Comparison of ENCODE assay signal across 9 mouse cellular contexts in genomic region chr10:43577299-43577996, GRCm38 (mm10). TPM values are rescaled to one million over a fixed set of nuclear protein-coding genes. Genes with fewer than 3 reads are reported as not detected.
DNase-seq lines count a peak whose midpoint lies in the region; ATAC-seq and TF ChIP-seq lines count a peak whose summit lies in the region.
"Had no signal": no experiment of that assay in that cellular context is flagged by ENCODE, and none has a peak within 500 bp of the region (broad histone marks: within the 10 kb centered on the region; RNA-seq: fewer than 3 reads in every experiment).

No protein-coding gene starts in this region.

- H3K9ac ChIP-seq in heart, embryonic 13.5 days = peak overlapping the region; percentile 88
- H3K9ac ChIP-seq in embryonic facial prominence, embryonic 12.5 days = no peak overlapping the region; the same call in 1 of the 2 replicates
- H3K9ac ChIP-seq in intestine, postnatal 0 days (ENCODE audit: low read depth, low read length) = no peak overlapping the region
- H3K9ac ChIP-seq in lung, embryonic 14.5 days = peak overlapping the region; percentile 90

- TF ChIP-seq CTCF in intestine, postnatal 0 days (IDR thresholded peaks at IDR 0.05; ENCODE audit: low read depth) = peak; percentile 48
- TF ChIP-seq CTCF in lung, embryonic 14.5 days (IDR thresholded peaks at IDR 0.05; ENCODE audit: low read depth) = peak; percentile 36

- no peak overlapping the region for H3K27ac ChIP-seq in heart, embryonic 13.5 days (replicated peaks)
- H3K27ac ChIP-seq in embryonic facial prominence, embryonic 12.5 days = peak overlapping the region; percentile 98
- H3K27ac ChIP-seq in intestine, postnatal 0 days (ENCODE audit: low read depth, low read length) = no peak overlapping the region
- H3K27ac ChIP-seq in lung, embryonic 14.5 days (ENCODE audit: low read depth) = peak overlapping the region; percentile 6; the same call in 1 of the 2 replicates

- DNase-seq in heart, postnatal 4 days = no peak
- DNase-seq in lung, embryonic 14.5 days = peak; percentile 74
- DNase-seq in retina, embryonic 14.5 days (ENCODE audit: low spot score) = peak; percentile 57
- DNase-seq in cerebellum, adult 9-11 months = no peak
- DNase-seq in layer of hippocampus, adult 9-10 months (ENCODE audit: low spot score) = no peak

- peaks cover 7% of the 10 kb centered on the region for H3K4me1 ChIP-seq in heart, embryonic 13.5 days
- H3K4me1 ChIP-seq in embryonic facial prominence, embryonic 12.5 days = peaks cover 18% of the 10 kb centered on the region
- H3K4me1 ChIP-seq in intestine, postnatal 0 days (replicated peaks; ENCODE audit: control insufficient read depth, insufficient read depth, low read length) = 0 out of 2 replicates have a peak, but pooled peaks cover 5% of the 10 kb centered on the region
- H3K4me1 ChIP-seq in lung, embryonic 14.5 days (ENCODE audit: insufficient read depth) = no peaks in the 10 kb centered on the region

- H3K36me3 ChIP-seq in heart, embryonic 13.5 days = peaks cover 1% of the 10 kb centered on the region
- peaks cover 7% of the 10 kb centered on the region for H3K36me3 ChIP-seq in embryonic facial prominence, embryonic 12.5 days
- no peaks in the 10 kb centered on the region for H3K36me3 ChIP-seq in intestine, postnatal 0 days (ENCODE audit: control insufficient read depth, insufficient read depth)
- peaks cover 6% of the 10 kb centered on the region for H3K36me3 ChIP-seq in lung, embryonic 14.5 days (ENCODE audit: insufficient read depth)

- no peak for ATAC-seq in heart, embryonic 13.5 days (ENCODE audit: extremely low read depth, insufficient number of reproducible peaks, low FRiP score, low TSS enrichment)
- ATAC-seq in embryonic facial prominence, embryonic 12.5 days (ENCODE audit: insufficient number of reproducible peaks, insufficient read depth, low FRiP score, low TSS enrichment) = no peak
- ATAC-seq in intestine, postnatal 0 days = peak; percentile 11; the same call in 1 of the 2 replicates
- ATAC-seq in lung, embryonic 14.5 days (ENCODE audit: insufficient read depth) = peak; percentile 4; the same call in 1 of the 2 replicates

- peak overlapping the region; percentile 96 for H3K4me2 ChIP-seq in heart, embryonic 13.5 days
- peak overlapping the region; percentile 75 for H3K4me2 ChIP-seq in embryonic facial prominence, embryonic 12.5 days (replicated peaks)
- peak overlapping the region; percentile 97 for H3K4me2 ChIP-seq in intestine, postnatal 0 days (replicated peaks; ENCODE audit: low read depth)
- peak overlapping the region; percentile 95 for H3K4me2 ChIP-seq in lung, embryonic 14.5 days

- H3K4me3 ChIP-seq in heart, embryonic 13.5 days = peak overlapping the region; percentile 74
- peak overlapping the region; percentile 61 for H3K4me3 ChIP-seq in embryonic facial prominence, embryonic 12.5 days
- peak overlapping the region; percentile 64 for H3K4me3 ChIP-seq in intestine, postnatal 0 days (ENCODE audit: low read depth, low read length)
- peak overlapping the region; percentile 70 for H3K4me3 ChIP-seq in lung, embryonic 14.5 days (ENCODE audit: low read depth, low read length)

- peaks cover 6% of the 10 kb centered on the region; the same call in 1 of the 2 replicates for H3K27me3 ChIP-seq in heart, embryonic 13.5 days (replicated peaks)
- H3K27me3 ChIP-seq in embryonic facial prominence, embryonic 12.5 days = no peaks in the 10 kb centered on the region
- H3K27me3 ChIP-seq in intestine, postnatal 0 days (replicated peaks; ENCODE audit: control insufficient read depth, insufficient read depth, low read length) = no peaks in the 10 kb centered on the region
- H3K27me3 ChIP-seq in lung, embryonic 14.5 days (ENCODE audit: insufficient read depth, low read length) = no peaks in the 10 kb centered on the region
- H3K27me3 ChIP-seq: Patski had no signal

- WGBS in heart, embryonic 13.5 days = 27% methylated on average over 19 of the region's 19 CpGs
- WGBS in embryonic facial prominence, embryonic 12.5 days = 11% methylated on average over 19 of the region's 19 CpGs
- WGBS in intestine, postnatal 0 days = 18% methylated on average over 19 of the region's 19 CpGs
- WGBS in lung, embryonic 14.5 days = 16% methylated on average over 19 of the region's 19 CpGs

- H3K9me3 ChIP-seq in heart, embryonic 13.5 days = peaks cover under 1% of the 10 kb centered on the region; the same call in 1 of the 2 replicates
- no peaks in the 10 kb centered on the region for H3K9me3 ChIP-seq in embryonic facial prominence, embryonic 12.5 days
- no peaks in the 10 kb centered on the region for H3K9me3 ChIP-seq in intestine, postnatal 0 days (ENCODE audit: control insufficient read depth)
- H3K9me3 ChIP-seq in lung, embryonic 14.5 days (ENCODE audit: low read depth, low read length) = no peaks in the 10 kb centered on the region

RNA-seq across cellular contexts. Expression of gene Cd24a, which starts 0.6 kb away (rescaled TPM):
- 98.7 and 108 TPM in 2 replicates for polyA plus RNA-seq in heart, embryonic 13.5 days (2015; fragmentation: Nextera tagmentation; extraction: Ambion mirVana)
- total RNA-seq in heart, postnatal 4 days (2021) = 10 to 100 TPM; 14.6 to 22.6 TPM
- 376 TPM in 2 replicates for polyA plus RNA-seq in embryonic facial prominence, embryonic 12.5 days (2016; fragmentation: Nextera tagmentation; extraction: Ambion mirVana)
- polyA plus RNA-seq in intestine, postnatal 0 days (2015; fragmentation: Nextera tagmentation; extraction: Ambion mirVana) = 87.8 and 91.9 TPM in 2 replicates
- 262 and 275 TPM in 2 replicates for polyA plus RNA-seq in lung, embryonic 14.5 days (2014; fragmentation: Nextera tagmentation; extraction: Ambion mirVana)

RNA-seq across cellular contexts. Expression of gene 1700021F05Rik, which starts 36.7 kb away (rescaled TPM):
- 76.4 and 88.7 TPM in 2 replicates for polyA plus RNA-seq in heart, embryonic 13.5 days (2015; fragmentation: Nextera tagmentation; extraction: Ambion mirVana)
- 10 to 100 TPM; 89.9 to 94.5 TPM for total RNA-seq in heart, postnatal 4 days (2021)
- polyA plus RNA-seq in embryonic facial prominence, embryonic 12.5 days (2016; fragmentation: Nextera tagmentation; extraction: Ambion mirVana) = 59.2 and 60.0 TPM in 2 replicates
- 54.7 and 57.3 TPM in 2 replicates for polyA plus RNA-seq in intestine, postnatal 0 days (2015; fragmentation: Nextera tagmentation; extraction: Ambion mirVana)
- polyA plus RNA-seq in lung, embryonic 14.5 days (2014; fragmentation: Nextera tagmentation; extraction: Ambion mirVana) = 53.6 and 53.8 TPM in 2 replicates

RNA-seq across cellular contexts. Expression of gene Gm9803, which starts 53.6 kb away (rescaled TPM):
- 12.0 and 14.9 TPM in 2 replicates for polyA plus RNA-seq in heart, embryonic 13.5 days (2015; fragmentation: Nextera tagmentation; extraction: Ambion mirVana)
- 1 to 10 TPM; 5.8 to 6.4 TPM for total RNA-seq in heart, postnatal 4 days (2021)
- polyA plus RNA-seq in embryonic facial prominence, embryonic 12.5 days (2016; fragmentation: Nextera tagmentation; extraction: Ambion mirVana) = 10.2 and 14.4 TPM in 2 replicates
- polyA plus RNA-seq in intestine, postnatal 0 days (2015; fragmentation: Nextera tagmentation; extraction: Ambion mirVana) = 13.2 and 14.8 TPM in 2 replicates
- 10.5 and 19.0 TPM in 2 replicates for polyA plus RNA-seq in lung, embryonic 14.5 days (2014; fragmentation: Nextera tagmentation; extraction: Ambion mirVana)

Comparison
In these comparisons a context has a peak if more than half of its experiments do, and no peak if none do; other contexts are left out.
1. ATAC-seq: peak in intestine, postnatal 0 days (single experiment) and lung, embryonic 14.5 days (single experiment); none in heart, embryonic 13.5 days (single experiment) and embryonic facial prominence, embryonic 12.5 days (single experiment).
2. H3K27ac ChIP-seq: peak in embryonic facial prominence, embryonic 12.5 days (single experiment) and lung, embryonic 14.5 days (single experiment); none in heart, embryonic 13.5 days (single experiment) and intestine, postnatal 0 days (single experiment).
3. H3K9ac ChIP-seq: peak in heart, embryonic 13.5 days (single experiment) and lung, embryonic 14.5 days (single experiment); none in embryonic facial prominence, embryonic 12.5 days (single experiment) and intestine, postnatal 0 days (single experiment).
4. DNase-seq: peak in lung, embryonic 14.5 days (single experiment) and retina, embryonic 14.5 days (single experiment); none in heart, postnatal 4 days (single experiment), cerebellum, adult 9-11 months (single experiment) and layer of hippocampus, adult 9-10 months (single experiment).
5. Peak in every context shown above with its lines, with median percentiles within 50 percentile points of each other: H3K4me2 ChIP-seq and H3K4me3 ChIP-seq.